Mouse (Mus musculus) splenic B cell, adult 2 months (primary cell): ENCODE measurements around the gene Cavin3.

Source experiments
- DNase-seq: peaks from one replicate; pipeline ENCODE4 v3.0.0-alpha.2; 2011; ENCODE audit warnings: low read depth, low spot score
- H3K27me3 ChIP-seq: 2 replicates; pipeline ENCODE4 v1.6.1; 2012; ENCODE audit warnings: mild to moderate bottlenecking, low read length, moderate library complexity, mixed read lengths; ENCODE audit not compliant: control insufficient read depth, poor library complexity, insufficient read depth, severe bottlenecking
- H3K36me3 ChIP-seq: 2 replicates; pipeline ENCODE4 v1.6.1; 2012; ENCODE audit warnings: mild to moderate bottlenecking, low read length, moderate library complexity, mixed read lengths; ENCODE audit not compliant: control insufficient read depth, poor library complexity, insufficient read depth, severe bottlenecking

Cavin3 gene

DNA sequence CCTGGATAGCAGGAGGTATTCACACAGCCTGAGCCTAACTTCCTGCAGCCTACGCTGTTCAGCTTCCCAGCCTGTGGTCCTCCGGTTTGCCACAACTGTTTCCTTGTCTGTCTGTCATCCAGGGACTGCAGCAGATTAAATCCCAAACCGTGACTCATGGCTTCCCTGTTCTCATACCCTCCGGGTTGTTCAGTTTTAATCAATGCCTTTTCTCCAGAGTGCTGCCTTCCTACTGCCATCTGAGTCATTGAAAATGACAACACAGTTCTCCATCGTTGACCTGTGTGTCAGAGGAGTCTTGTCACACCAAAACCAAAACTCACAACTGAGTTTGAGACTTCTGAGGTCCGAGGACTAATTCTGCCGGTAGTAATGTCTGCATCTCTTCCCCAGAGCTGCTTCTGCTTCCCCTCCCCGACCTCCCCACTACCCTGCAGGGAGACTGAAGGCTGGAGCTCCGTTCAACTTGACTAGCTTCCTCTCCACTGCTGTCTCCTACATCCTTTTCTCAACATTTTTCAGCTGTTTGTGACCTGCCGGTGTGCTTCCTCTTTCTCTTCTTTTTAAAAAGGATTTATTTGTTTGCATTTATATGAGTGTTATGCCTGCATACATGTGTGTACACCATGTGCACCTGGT is 16.9 kb upstream of the Cavin3 start:
- no peaks in the 10 kb centered on the region for H3K36me3 ChIP-seq
- H3K27me3 ChIP-seq = no peaks in the 10 kb centered on the region
- no peak for DNase-seq

DNA sequence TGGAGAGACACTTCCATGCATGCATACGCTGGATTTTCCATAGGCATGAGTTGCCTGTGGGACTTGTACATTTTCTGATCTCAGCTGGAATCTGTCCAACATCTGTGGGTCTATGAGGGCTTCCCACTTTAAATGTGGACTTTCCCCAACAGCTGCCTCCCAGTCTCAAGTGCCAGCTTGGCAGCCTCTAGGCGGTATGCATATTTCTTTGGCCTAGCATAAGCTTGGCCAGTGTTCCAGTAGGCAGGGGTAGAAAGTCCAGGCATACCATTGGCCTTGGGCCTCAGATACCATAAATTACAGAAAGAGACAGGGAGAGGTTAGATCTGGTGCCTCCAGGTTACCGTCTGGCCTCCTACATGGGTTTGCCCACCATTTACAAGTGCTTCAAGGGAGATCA is 15.8 kb upstream of the Cavin3 start:
- DNase-seq = no peak

DNA sequence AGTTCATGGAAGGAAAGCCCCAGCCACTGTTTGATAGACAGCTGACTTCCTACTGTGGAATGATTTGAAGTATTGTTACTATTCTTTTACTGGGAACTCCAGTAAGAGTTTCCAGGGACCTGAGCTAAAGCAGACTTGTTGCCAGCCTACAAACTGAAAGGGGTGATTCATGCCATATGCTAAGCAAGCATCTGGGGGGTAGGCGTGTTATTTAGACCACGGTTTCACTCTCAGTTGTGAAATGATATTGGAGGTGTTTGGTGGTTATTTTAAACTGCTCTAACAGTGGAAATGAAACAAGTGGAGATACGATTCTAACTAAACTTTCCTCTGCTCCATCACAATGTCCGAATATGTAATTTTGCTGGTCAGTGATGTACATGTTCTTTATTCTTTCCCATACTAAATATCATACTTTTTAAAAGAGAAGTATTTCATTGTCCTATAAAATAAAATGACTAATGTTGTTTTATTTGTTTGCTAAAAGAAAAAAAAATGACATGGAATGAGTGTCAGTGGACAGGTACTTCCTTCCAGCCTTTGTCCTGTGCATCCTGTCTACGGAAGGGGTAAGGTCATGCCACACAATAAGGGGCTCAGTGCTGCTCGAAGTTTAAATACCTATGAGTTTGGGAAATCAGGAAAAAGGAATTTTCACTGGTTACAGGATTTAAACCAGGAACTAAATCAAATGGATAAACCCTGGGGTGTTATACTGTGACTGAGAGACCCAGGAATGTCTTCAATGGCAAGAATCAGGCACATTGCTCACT is 5.2 kb upstream of the Cavin3 start:
- no peaks in the 10 kb centered on the region for H3K36me3 ChIP-seq
- H3K27me3 ChIP-seq = no peaks in the 10 kb centered on the region

More for the DNA sequence above, 15.8 kb upstream of the Cavin3 start:
- H3K36me3 ChIP-seq = no peaks in the 10 kb centered on the region
- H3K27me3 ChIP-seq = no peaks in the 10 kb centered on the region

DNA sequence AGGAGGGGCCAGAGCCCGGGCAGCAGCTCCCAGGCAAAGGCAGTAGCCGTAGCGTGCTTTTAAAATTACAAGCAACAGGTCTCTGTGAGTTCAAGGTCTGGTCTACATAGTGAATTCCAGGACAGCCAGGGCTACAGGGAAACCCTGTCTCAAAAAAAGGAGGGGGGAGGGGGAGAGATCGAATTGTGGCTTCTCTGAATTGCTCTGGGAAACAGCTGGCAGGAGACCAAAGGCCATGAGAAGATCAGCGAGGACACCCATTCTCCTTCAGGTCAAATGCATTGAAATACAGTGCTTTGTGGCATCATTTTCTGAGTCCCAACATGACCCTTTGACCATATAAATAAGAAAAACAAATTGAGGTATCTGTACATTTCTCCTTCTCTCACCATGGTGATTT is 2.9 kb upstream of the Cavin3 start:
- H3K36me3 ChIP-seq = no peaks in the 10 kb centered on the region
- no peaks in the 10 kb centered on the region for H3K27me3 ChIP-seq
- DNase-seq = no peak

More for the DNA sequence above, 5.2 kb upstream of the Cavin3 start:
- DNase-seq = no peak

DNA sequence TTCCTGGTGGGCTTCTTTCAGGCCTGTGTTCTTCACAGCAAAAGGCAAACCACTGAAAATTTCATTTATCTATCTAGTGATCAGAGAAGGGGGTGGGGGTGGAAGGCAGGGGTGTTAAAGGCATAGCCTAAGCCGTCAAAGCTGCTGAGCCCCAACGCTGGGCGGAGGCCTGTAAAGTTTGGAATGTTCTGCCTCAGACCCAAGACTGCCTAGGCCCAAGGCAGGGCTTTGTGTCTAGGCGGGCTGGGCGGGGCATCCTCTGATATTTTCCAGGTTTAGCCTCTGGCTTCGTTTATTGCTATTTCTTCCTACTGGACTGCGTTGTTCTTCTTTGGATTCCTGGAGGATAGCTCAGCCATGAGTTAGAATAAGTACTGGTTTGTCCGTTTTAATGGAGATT is 326 bp upstream of the Cavin3 start:
- Histone ChIP-seq H3K36me3 (no peaks in the 10 kb centered on the region), H3K27me3 (no peaks in the 10 kb centered on the region)
- DNase-seq = no peak

DNA sequence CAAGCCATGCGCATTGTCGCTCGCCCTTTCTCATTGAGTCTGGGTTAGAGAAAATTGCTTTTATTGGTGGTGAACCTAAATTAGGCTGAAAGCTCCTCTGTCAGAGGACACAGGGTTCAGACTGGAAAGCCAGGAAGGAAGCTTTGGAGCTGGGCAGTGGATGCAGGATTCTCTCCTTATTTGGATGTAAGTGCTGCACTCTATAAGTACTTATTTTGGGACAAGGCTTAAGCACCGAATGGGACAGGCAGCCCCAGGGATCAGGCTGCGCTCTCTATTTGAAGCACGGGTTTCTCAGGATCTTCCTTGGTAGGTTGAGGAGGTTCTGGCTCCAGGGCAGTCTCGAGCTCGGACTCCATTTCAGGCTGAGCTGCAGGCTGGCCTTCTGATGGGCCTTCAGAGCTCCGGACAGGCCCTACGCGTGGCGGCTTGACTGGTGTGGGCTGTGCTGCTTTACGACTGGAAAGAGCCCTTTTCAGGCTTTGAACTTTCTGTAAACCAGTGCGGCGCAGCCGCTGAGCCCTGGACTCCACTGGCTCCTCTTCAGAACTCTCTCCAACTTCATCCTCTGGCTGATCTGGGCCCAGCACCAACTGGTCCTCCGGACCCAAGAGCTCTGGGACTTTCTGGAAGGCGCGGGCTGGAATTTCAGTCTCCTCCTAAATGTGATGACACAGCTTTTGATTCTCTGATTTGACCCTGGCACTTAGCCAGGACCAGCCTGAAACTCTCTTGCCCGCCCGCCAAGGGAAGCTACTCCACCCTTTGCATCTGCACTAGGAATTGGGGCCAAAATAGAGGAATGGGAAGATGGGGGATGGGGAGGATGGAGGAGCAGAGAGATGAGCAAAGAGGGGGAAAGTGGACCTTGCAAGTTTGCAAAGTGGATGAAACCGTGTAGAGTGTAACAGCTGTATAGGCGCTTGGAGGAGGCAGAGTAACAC is 1.3 kb downstream of the Cavin3 start:
- no peaks in the 10 kb centered on the region for H3K27me3 ChIP-seq
- DNase-seq = no peak
- no peaks in the 10 kb centered on the region for H3K36me3 ChIP-seq

DNA sequence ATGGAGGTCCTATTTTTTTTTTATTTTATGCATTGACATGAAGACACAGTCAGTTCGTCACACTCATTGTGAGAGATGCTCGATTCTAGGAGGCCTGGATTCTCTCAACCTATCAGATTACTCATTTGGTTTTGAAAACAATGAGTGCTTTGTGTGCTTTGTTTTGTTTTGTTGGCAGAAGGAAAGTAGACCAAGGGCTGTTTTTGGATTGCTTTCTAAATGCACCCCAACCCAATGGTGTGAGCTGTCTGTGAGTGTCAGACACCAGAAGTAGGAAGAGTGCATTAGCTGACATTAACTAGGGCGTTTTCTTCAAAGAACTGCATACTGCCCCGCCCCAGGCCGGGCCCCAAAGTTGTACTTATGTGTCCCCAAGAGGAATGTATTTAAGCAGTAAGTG is 2.0 kb downstream of the Cavin3 start:
- H3K27me3 ChIP-seq = no peaks in the 10 kb centered on the region
- no peak for DNase-seq
- H3K36me3 ChIP-seq = no peaks in the 10 kb centered on the region

DNA sequence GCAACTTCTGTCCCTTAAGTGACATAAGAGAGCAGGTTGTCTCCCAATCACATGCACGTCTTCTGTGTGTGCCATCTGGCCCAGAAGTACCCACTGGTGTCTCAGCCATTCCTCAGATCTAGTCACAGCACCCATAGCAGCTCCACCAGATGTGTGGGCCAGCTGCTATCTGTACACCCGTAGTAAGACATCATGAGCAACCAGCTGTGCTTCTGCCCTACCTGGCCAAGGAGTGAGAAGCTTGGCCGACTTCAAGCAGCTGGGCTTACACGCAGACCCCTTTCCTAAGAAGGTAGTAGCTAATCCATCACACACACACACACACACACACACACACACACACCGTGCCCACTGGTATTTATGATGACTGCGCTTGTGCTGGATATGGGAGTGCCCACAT is 2.9 kb downstream of the Cavin3 start:
- Histone ChIP-seq H3K36me3 (no peaks in the 10 kb centered on the region), H3K27me3 (no peaks in the 10 kb centered on the region)
- no peak for DNase-seq

DNA sequence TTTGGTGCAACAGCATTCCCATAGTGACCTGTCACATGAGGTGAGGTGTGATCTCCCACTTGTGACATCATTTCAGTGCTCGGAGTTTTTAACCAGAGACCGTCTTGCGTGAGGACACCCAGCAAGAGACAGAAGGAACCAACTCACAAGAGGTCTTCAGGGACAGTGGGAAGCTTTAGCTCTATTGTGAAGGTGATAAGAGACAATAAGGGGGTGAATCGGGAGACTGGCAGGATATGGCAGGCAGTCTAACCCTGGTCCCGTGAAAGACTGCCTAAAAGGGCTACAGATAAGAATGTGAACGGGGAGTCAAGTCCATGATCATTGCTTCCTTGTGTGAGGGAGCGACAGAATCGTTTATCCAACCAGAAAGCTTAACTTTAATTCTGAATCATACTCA is 3.8 kb downstream of the Cavin3 start:
- no peak for DNase-seq
- no peaks in the 10 kb centered on the region for H3K27me3 ChIP-seq
- no peaks in the 10 kb centered on the region for H3K36me3 ChIP-seq

DNA sequence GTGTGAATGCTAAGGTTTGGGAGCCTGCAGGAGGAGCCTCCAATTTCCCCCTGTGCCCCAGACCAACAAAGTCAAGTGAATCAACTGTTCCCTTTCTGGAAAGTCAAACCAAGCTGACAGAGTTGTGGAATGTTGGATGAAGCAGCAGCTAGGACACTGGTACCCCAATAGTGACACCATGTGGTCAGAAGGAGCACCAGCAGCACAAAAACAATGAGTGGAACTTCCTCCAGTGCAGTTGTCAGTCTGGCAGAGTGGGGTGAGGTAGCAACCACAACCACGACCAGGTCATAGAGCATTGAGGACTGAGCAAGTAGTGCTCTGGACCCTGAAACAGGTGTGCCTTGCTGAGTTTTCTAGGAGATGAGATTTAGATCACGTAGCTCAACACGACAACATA is 4.3 kb downstream of the Cavin3 start:
- DNase-seq = peak; percentile 11
- H3K27me3 ChIP-seq = no peaks in the 10 kb centered on the region
- H3K36me3 ChIP-seq = no peaks in the 10 kb centered on the region

DNA sequence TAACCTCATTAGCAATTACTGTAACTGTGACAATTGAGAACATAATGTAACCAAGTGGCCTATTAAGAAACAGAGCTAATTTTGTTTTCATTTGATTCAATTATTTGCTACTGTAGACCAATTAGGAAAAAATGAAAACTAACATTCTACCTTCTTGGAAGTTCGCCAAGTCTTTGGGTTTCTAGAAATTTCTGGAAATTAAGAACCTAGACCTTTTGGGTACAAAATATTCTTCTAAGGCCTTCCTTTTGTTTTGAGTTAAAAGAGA is 4.7 kb downstream of the Cavin3 start:
- no peaks in the 10 kb centered on the region for H3K27me3 ChIP-seq
- DNase-seq = no peak
- H3K36me3 ChIP-seq = no peaks in the 10 kb centered on the region

DNA sequence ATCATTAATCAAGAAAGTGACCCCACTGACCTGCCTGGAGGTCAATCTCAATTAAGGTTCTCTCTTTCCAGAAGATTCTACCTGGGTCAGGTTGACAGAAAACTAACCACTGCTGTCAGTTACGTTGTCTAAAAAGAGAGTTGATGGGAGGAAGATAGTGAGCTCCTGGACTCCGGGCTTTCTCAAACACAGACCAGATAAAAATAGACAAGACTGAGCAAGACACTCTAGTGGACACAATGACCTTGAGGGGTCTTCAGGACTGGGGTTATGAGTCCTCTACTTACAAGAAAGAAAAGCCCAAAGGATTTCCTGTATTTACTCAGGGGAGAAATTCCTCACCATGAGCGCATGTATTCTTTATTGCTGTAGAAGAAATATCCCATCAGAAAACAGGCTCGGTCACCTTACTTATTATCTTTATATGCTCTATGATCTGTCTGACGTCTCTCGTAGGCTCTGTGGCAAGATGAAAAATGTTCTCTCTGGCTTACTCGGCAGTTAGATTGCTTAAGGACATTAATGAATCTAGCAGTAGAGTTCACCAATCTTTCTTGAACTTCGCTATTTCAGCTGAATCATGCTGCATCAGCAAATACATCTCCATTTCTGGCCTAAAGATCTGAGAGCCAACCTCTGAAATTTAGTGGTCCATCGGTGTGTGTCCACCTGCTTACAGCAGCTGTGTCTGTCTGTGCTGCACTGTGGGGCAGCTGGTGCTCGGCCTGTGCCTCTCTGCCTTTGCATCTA is 5.2 kb downstream of the Cavin3 start:
- no peak for DNase-seq
- H3K36me3 ChIP-seq = no peaks in the 10 kb centered on the region
- no peaks in the 10 kb centered on the region for H3K27me3 ChIP-seq

DNA sequence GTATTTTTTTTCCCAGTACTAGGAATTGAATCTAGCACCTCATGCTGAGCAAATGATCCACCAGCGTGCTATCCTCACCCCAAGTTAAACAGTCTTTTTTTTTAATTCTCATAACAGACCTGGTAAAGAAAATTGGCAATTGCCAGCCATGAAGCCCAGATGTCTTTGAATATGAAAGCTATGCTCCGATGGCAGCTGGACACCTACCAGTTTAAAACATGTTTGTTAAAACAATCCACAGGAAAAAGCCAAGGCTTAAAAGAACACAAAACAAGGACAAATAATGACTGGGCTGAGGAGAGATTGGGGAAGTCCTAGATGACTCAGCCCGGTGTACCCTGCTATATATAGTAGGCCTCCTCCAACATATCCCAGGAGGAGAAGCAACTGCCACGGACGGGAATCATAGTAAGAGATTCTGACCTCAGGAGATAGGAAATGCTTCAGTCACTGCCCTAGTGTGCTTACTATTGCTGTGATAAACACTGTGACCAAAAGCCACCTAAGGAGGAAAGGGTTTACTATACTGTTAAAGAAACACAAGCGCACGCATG is 6.6 kb downstream of the Cavin3 start:
- no peak for DNase-seq
- Histone ChIP-seq H3K36me3 (no peaks in the 10 kb centered on the region), H3K27me3 (no peaks in the 10 kb centered on the region)

DNA sequence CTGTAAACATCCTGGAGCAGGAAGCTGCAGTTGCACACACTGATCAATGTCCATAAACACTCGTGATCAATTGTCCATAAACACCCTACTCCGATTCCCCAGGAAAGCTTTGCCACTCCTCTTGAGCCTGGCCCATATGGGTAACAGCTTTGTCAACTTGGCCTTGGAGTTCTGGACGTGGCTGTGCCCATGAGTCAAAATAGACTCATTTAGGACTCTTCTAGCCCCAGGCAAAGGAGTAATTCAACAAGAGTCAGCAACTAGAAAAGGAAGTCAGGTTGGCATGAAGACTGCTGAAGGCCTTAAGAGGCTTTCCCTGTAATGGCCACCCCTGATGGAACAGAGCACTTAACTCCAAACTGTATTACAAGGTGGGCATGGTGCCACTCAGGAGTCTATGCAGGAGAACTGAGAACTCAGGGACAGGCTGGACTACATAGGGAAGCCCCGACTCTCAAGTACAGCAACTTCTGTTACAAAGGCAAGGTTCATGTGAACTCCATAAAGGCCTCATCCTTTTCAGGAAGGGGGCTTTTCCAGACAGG is 7.3 kb downstream of the Cavin3 start:
- no peaks in the 10 kb centered on the region for H3K27me3 ChIP-seq
- no peak for DNase-seq
- no peaks in the 10 kb centered on the region for H3K36me3 ChIP-seq
